Comparison of ENCODE assay signal across 25 mouse cellular contexts in genomic region chr16:90216414-90216813, GRCm38 (mm10). TPM values are rescaled to one million over a fixed set of nuclear protein-coding genes. Genes with fewer than 3 reads are reported as not detected.
DNase-seq lines count a peak whose midpoint lies in the region; ATAC-seq and TF ChIP-seq lines count a peak whose summit lies in the region.
"Had no signal": no experiment of that assay in that cellular context is flagged by ENCODE, and none has a peak within 500 bp of the region (broad histone marks: within the 10 kb centered on the region; RNA-seq: fewer than 3 reads in every experiment).

No protein-coding gene starts in this region.

- no peak for TF ChIP-seq POLR2A in small intestine, adult 2 months (IDR thresholded peaks at IDR 0.05; ENCODE audit: low read depth, low read length)

- H3K4me2 ChIP-seq in heart, embryonic 11.5 days: no peak overlapping the region
- no peak overlapping the region for H3K4me2 ChIP-seq in kidney, embryonic 15.5 days
- H3K4me2 ChIP-seq in lung, postnatal 0 days (replicated peaks; ENCODE audit: low read depth, low read length): no peak overlapping the region
- H3K4me2 ChIP-seq: embryonic facial prominence, embryonic 15.5 days; forebrain, embryonic 12.5 days; heart, embryonic 15.5 days; limb, embryonic 13.5 days; midbrain, embryonic 11.5 days; neural tube, embryonic 13.5 days; stomach, embryonic 15.5 days had no signal

- H3K27me3 ChIP-seq in heart, embryonic 11.5 days (ENCODE audit: control insufficient read depth, insufficient read depth, low read length): no peaks in the 10 kb centered on the region
- H3K27me3 ChIP-seq in kidney, embryonic 15.5 days: no peaks in the 10 kb centered on the region
- no peaks in the 10 kb centered on the region for H3K27me3 ChIP-seq in lung, postnatal 0 days (replicated peaks; ENCODE audit: insufficient read depth, low read length)
- H3K27me3 ChIP-seq in small intestine, adult 2 months (ENCODE audit: control insufficient read depth, insufficient read depth, low read length): no peaks in the 10 kb centered on the region
- H3K27me3 ChIP-seq: CH12.LX; embryonic facial prominence, embryonic 15.5 days; forebrain, embryonic 12.5 days; heart, embryonic 15.5 days; limb, embryonic 13.5 days; neural tube, embryonic 13.5 days; stomach, embryonic 15.5 days had no signal

- peak; percentile 73 for DNase-seq in heart, adult 11 months
- DNase-seq in kidney, adult 9 months: peak; percentile 74
- DNase-seq in lung, postnatal 0 days (ENCODE audit: low spot score): no peak
- no peak for DNase-seq in lung, postnatal 25 days (ENCODE audit: low spot score)
- no peak for DNase-seq in cerebellum, adult 11-12 months
- DNase-seq: adrenal gland, adult 2 months; adrenal gland, postnatal 36 days; cerebellum, adult 2 months; cerebellum, postnatal 14 days; gastrocnemius, postnatal 10 days; lung, postnatal 10 days had no signal

- no peak for TF ChIP-seq CTCF in lung, postnatal 0 days (IDR thresholded peaks at IDR 0.05)
- no peak for TF ChIP-seq CTCF in small intestine, adult 2 months (IDR thresholded peaks at IDR 0.05; ENCODE audit: extremely low read depth, insufficient read length, insufficient replicate concordance, low read depth, low read length)

- 77% methylated on average over 2 of the region's 2 CpGs for WGBS in heart, embryonic 11.5 days (ENCODE audit: insufficient replicate concordance)
- 87% methylated on average over 2 of the region's 2 CpGs for WGBS in kidney, embryonic 15.5 days
- WGBS in lung, postnatal 0 days: 49% methylated on average over 2 of the region's 2 CpGs
- 29% methylated on average over 2 of the region's 2 CpGs for WGBS in small intestine, adult 2 months

- TF ChIP-seq EP300 in lung, postnatal 0 days (IDR thresholded peaks at IDR 0.05): no peak

- no peak overlapping the region for H3K9ac ChIP-seq in heart, embryonic 11.5 days (ENCODE audit: low read depth, low read length)
- no peak overlapping the region for H3K9ac ChIP-seq in kidney, embryonic 15.5 days
- no peak overlapping the region for H3K9ac ChIP-seq in lung, postnatal 0 days (replicated peaks; ENCODE audit: low read depth)
- H3K9ac ChIP-seq: embryonic facial prominence, embryonic 15.5 days; forebrain, embryonic 12.5 days; heart, embryonic 15.5 days; limb, embryonic 13.5 days; neural tube, embryonic 13.5 days; stomach, embryonic 15.5 days had no signal

- no peak overlapping the region for H3K4me3 ChIP-seq in heart, embryonic 11.5 days (ENCODE audit: low read depth, low read length)
- H3K4me3 ChIP-seq in kidney, embryonic 15.5 days (replicated peaks): no peak overlapping the region
- no peak overlapping the region for H3K4me3 ChIP-seq in lung, postnatal 0 days (ENCODE audit: low read depth, low read length)
- no peak overlapping the region for H3K4me3 ChIP-seq in small intestine, adult 2 months (ENCODE audit: low read depth, low read length)
- H3K4me3 ChIP-seq: embryonic facial prominence, embryonic 10.5 days; embryonic facial prominence, embryonic 15.5 days; forebrain, embryonic 12.5 days; heart, embryonic 15.5 days; limb, embryonic 13.5 days; neural tube, embryonic 13.5 days; stomach, embryonic 15.5 days had no signal

- no peaks in the 10 kb centered on the region for H3K4me1 ChIP-seq in heart, embryonic 11.5 days (ENCODE audit: control insufficient read depth, insufficient read depth, low read length)
- H3K4me1 ChIP-seq in kidney, embryonic 15.5 days: no peaks in the 10 kb centered on the region
- H3K4me1 ChIP-seq in lung, postnatal 0 days (ENCODE audit: insufficient read depth, low read depth, low read length): peaks cover 2% of the 10 kb centered on the region; the same call in 1 of the 2 replicates
- peaks cover 25% of the 10 kb centered on the region; the same call in 1 of the 2 replicates for H3K4me1 ChIP-seq in small intestine, adult 2 months (ENCODE audit: control insufficient read depth, insufficient read depth, insufficient read length, low read length)
- H3K4me1 ChIP-seq: embryonic facial prominence, embryonic 15.5 days; limb, embryonic 13.5 days; stomach, embryonic 15.5 days had no signal

- no peaks in the 10 kb centered on the region for H3K9me3 ChIP-seq in heart, embryonic 11.5 days (replicated peaks; ENCODE audit: control insufficient read depth, low read length)
- no peaks in the 10 kb centered on the region for H3K9me3 ChIP-seq in kidney, embryonic 15.5 days (replicated peaks)
- no peaks in the 10 kb centered on the region for H3K9me3 ChIP-seq in lung, postnatal 0 days (ENCODE audit: low read length)
- H3K9me3 ChIP-seq: embryonic facial prominence, embryonic 10.5 days; embryonic facial prominence, embryonic 15.5 days; forebrain, embryonic 12.5 days; heart, embryonic 15.5 days; limb, embryonic 13.5 days; neural tube, embryonic 13.5 days; stomach, embryonic 15.5 days had no signal

- no peak for ATAC-seq in heart, embryonic 11.5 days (replicated peaks; ENCODE audit: insufficient number of reproducible peaks, low FRiP score, low TSS enrichment)
- no peak for ATAC-seq in kidney, embryonic 15.5 days (replicated peaks; ENCODE audit: low FRiP score)
- ATAC-seq in lung, postnatal 0 days: no peak
- ATAC-seq: activated CD4-positive, CD25-positive, alpha-beta regulatory T cell, adult 4 months; hindbrain, embryonic 16.5 days had no signal

- H3K27ac ChIP-seq in heart, embryonic 11.5 days (ENCODE audit: low read depth, low read length): no peak overlapping the region
- H3K27ac ChIP-seq in kidney, embryonic 15.5 days: no peak overlapping the region
- 0 out of 2 replicates have a peak overlapping the region, but pooled peaks have one; percentile 32 for H3K27ac ChIP-seq in lung, postnatal 0 days (ENCODE audit: low read length)
- peak overlapping the region; percentile 88 for H3K27ac ChIP-seq in small intestine, adult 2 months (ENCODE audit: insufficient read depth, low read depth, low read length)
- H3K27ac ChIP-seq: embryonic facial prominence, embryonic 10.5 days; embryonic facial prominence, embryonic 15.5 days; forebrain, embryonic 12.5 days; heart, embryonic 15.5 days; limb, embryonic 13.5 days; neural tube, embryonic 13.5 days; stomach, embryonic 15.5 days had no signal

- no peaks in the 10 kb centered on the region for H3K36me3 ChIP-seq in heart, embryonic 11.5 days (ENCODE audit: control insufficient read depth, insufficient read depth, low read length)
- no peaks in the 10 kb centered on the region for H3K36me3 ChIP-seq in kidney, embryonic 15.5 days
- H3K36me3 ChIP-seq in lung, postnatal 0 days (ENCODE audit: insufficient read depth, low read length): no peaks in the 10 kb centered on the region
- H3K36me3 ChIP-seq in small intestine, adult 2 months (ENCODE audit: control insufficient read depth, insufficient read depth, low read length): no peaks in the 10 kb centered on the region
- H3K36me3 ChIP-seq: embryonic facial prominence, embryonic 10.5 days; embryonic facial prominence, embryonic 15.5 days; forebrain, embryonic 12.5 days; heart, embryonic 15.5 days; limb, embryonic 13.5 days; neural tube, embryonic 13.5 days; stomach, embryonic 15.5 days had no signal

RNA-seq across cellular contexts. Expression of gene Sod1, which starts 4.1 kb away (rescaled TPM):
- polyA plus RNA-seq in heart, embryonic 11.5 days (2014; fragmentation: Nextera tagmentation; extraction: Ambion mirVana): 1,124 and 1,155 TPM in 2 replicates
- polyA plus RNA-seq in kidney, embryonic 15.5 days (2015; fragmentation: Nextera tagmentation; extraction: Ambion mirVana): 1,196 and 1,217 TPM in 2 replicates
- 1,664 and 1,843 TPM in 2 replicates for polyA plus RNA-seq in lung, postnatal 0 days (2015; fragmentation: Nextera tagmentation; extraction: Ambion mirVana)
- polyA plus RNA-seq in small intestine, adult 2 months (2012; rRNA removed): 247 and 406 TPM in 2 replicates

Comparison
In these comparisons a context has a peak if more than half of its experiments do, and no peak if none do; other contexts are left out.
1. DNase-seq: peak in heart, adult 11 months (single experiment) and kidney, adult 9 months (single experiment); none in lung, postnatal 0 days (single experiment), lung, postnatal 25 days (single experiment) and cerebellum, adult 11-12 months (single experiment).
2. H3K27ac ChIP-seq: peak in lung, postnatal 0 days (single experiment) and small intestine, adult 2 months (single experiment); none in heart, embryonic 11.5 days (single experiment) and kidney, embryonic 15.5 days (single experiment).